Mouse (Mus musculus): ENCODE data around the gene Mmrn1. TPM values are rescaled to one million over a fixed set of nuclear protein-coding genes. Genes with fewer than 3 reads are reported as not detected.

Mmrn1 gene
- total RNA-seq, 2 experiments from 2014 or later: 0.62 TPM; not detected in 1

- no peak for ATAC-seq (replicated peaks; ENCODE audit: poor library complexity, severe bottlenecking)
Observed at GRCm38 (mm10) chr6:60992366-60992765, 67.6 kb downstream of the Mmrn1 start.

- no peak for ATAC-seq (replicated peaks; ENCODE audit: poor library complexity, severe bottlenecking)
Observed at GRCm38 (mm10) chr6:60993386-60994108, 68.8 kb downstream of the Mmrn1 start.

- no peak for ATAC-seq (replicated peaks; ENCODE audit: poor library complexity, severe bottlenecking)
Observed at GRCm38 (mm10) chr6:60994114-60994513, 69.3 kb downstream of the Mmrn1 start.

GRCm38 (mm10) chr6:60994521-60994920 lies 69.7 kb downstream of the Mmrn1 start:
- no peak for ATAC-seq (replicated peaks; ENCODE audit: poor library complexity, severe bottlenecking)

- no peak for ATAC-seq (replicated peaks; ENCODE audit: poor library complexity, severe bottlenecking)
Observed at GRCm38 (mm10) chr6:60995596-60995995, 70.8 kb downstream of the Mmrn1 start.

GRCm38 (mm10) chr6:60996328-60996727 lies 71.6 kb downstream of the Mmrn1 start:
- no peak for ATAC-seq (replicated peaks; ENCODE audit: poor library complexity, severe bottlenecking)

GRCm38 (mm10) chr6:61001003-61001790 lies 76.4 kb downstream of the Mmrn1 start:
- ATAC-seq (replicated peaks; ENCODE audit: poor library complexity, severe bottlenecking): no peak

GRCm38 (mm10) chr6:61003916-61004765 lies 79.4 kb downstream of the Mmrn1 start:
- no peak for ATAC-seq (replicated peaks; ENCODE audit: poor library complexity, severe bottlenecking)

GRCm38 (mm10) chr6:61013780-61014179 lies 89.0 kb downstream of the Mmrn1 start:
- no peak for ATAC-seq (replicated peaks; ENCODE audit: poor library complexity, severe bottlenecking)

GRCm38 (mm10) chr6:61019689-61020088 lies 94.9 kb downstream of the Mmrn1 start:
- ATAC-seq (replicated peaks; ENCODE audit: poor library complexity, severe bottlenecking): no peak

- ATAC-seq (replicated peaks; ENCODE audit: poor library complexity, severe bottlenecking): no peak
Observed at GRCm38 (mm10) chr6:61020995-61021394, 96.2 kb downstream of the Mmrn1 start.

- no peak for ATAC-seq (replicated peaks; ENCODE audit: poor library complexity, severe bottlenecking)
Observed at GRCm38 (mm10) chr6:61033251-61033650, 108.5 kb downstream of the Mmrn1 start.

Other genes with a start within 250 kb of the Mmrn1 start
- gene Snca, start 95.1 kb upstream of the Mmrn1 start, total RNA-seq (2014; fragmentation: Nextera tagmentation): not detected in 2 replicates
- 0.10 TPM in 1 of 2 replicates, not detected in the other for gene Snca, start 95.1 kb upstream of the Mmrn1 start, total RNA-seq (2017)

Data from granulocyte monocyte progenitor cell, adult 5-6 weeks (primary cell).